Mouse (Mus musculus): ENCODE measurements around the gene Abcg1. TPM values are rescaled to one million over a fixed set of nuclear protein-coding genes. Genes with fewer than 3 reads are reported as not detected.

Gene Abcg1
- polyA plus RNA-seq, 1 experiment from 2014 or later: 10.1 TPM

DNA sequence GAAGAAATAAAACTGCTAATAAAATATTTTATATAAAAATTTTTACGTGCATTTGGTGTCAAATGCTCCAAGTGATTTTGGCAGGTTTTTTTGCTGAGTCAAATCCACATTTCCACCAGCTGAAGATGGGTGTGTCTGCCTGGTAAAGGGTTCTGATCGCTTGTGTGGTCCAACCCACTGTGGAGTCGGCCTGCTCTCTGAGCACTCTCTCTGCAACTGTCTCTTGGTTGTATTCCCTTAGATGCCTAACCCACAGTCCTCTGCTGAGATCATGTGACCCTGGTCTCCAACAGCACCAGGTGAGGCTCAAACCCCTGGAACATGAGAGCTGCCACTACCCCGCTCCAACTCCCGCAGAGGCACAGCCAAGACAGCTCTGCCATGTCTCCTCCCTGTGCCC is 60.5 kb downstream of the Abcg1 start:
- no peaks in the 10 kb centered on the region for H3K9me3 ChIP-seq (ENCODE audit: control insufficient read depth, low read length)
- 81% methylated on average over 5 of the region's 5 CpGs for WGBS
- peaks cover 7% of the 10 kb centered on the region; the same call in 1 of the 2 replicates for H3K36me3 ChIP-seq (ENCODE audit: control insufficient read depth, insufficient read depth, low read length)
- no peak overlapping the region for H3K9ac ChIP-seq (ENCODE audit: low read length)
- no peak overlapping the region for H3K4me3 ChIP-seq (ENCODE audit: control insufficient read depth in 1 of 2, insufficient read depth in 1 of 2, low read depth in 1 of 2, low read length in 2 of 2)
- H3K4me2 ChIP-seq (ENCODE audit: low read length): no peak overlapping the region
- no peaks in the 10 kb centered on the region for H3K4me1 ChIP-seq (ENCODE audit: control insufficient read depth in 2 of 2, insufficient read depth in 2 of 2, low read length in 2 of 2)
- no peaks in the 10 kb centered on the region for H3K27me3 ChIP-seq (ENCODE audit: control insufficient read depth, insufficient read depth, low read length)
- H3K27ac ChIP-seq (replicated peaks in 1 of 2; ENCODE audit: control insufficient read depth in 1 of 2, insufficient read depth in 1 of 2, low read depth in 2 of 2, low read length in 2 of 2): no peak overlapping the region
- ATAC-seq (ENCODE audit: insufficient number of reproducible peaks, insufficient read depth, low FRiP score, low read depth): no peak

GRCm38 (mm10) chr17:31119429-31119828 is 62.0 kb downstream of the Abcg1 start:
- Histone ChIP-seq H3K27ac (replicated peaks in 1 of 2; ENCODE audit: control insufficient read depth in 1 of 2, insufficient read depth in 1 of 2, low read depth in 2 of 2, low read length in 2 of 2) (no peak overlapping the region), H3K9ac (ENCODE audit: low read length) (no peak overlapping the region), H3K4me3 (ENCODE audit: control insufficient read depth in 1 of 2, insufficient read depth in 1 of 2, low read depth in 1 of 2, low read length in 2 of 2) (no peak overlapping the region), H3K4me2 (ENCODE audit: low read length) (no peak overlapping the region), H3K4me1 (ENCODE audit: control insufficient read depth in 2 of 2, insufficient read depth in 2 of 2, low read length in 2 of 2) (no peaks in the 10 kb centered on the region), H3K9me3 (ENCODE audit: control insufficient read depth, low read length) (no peaks in the 10 kb centered on the region), H3K27me3 (ENCODE audit: control insufficient read depth, insufficient read depth, low read length) (no peaks in the 10 kb centered on the region), H3K36me3 (ENCODE audit: control insufficient read depth, insufficient read depth, low read length) (0 out of 2 replicates have a peak, but pooled peaks cover 2% of the 10 kb centered on the region)
- 1% methylated on average over 7 of the region's 7 CpGs for WGBS
- ATAC-seq (ENCODE audit: insufficient number of reproducible peaks, insufficient read depth, low FRiP score, low read depth): no peak

- no peak for ATAC-seq (ENCODE audit: insufficient number of reproducible peaks, insufficient read depth, low FRiP score, low read depth)
- no peak overlapping the region for H3K4me3 ChIP-seq (ENCODE audit: control insufficient read depth in 1 of 2, insufficient read depth in 1 of 2, low read depth in 1 of 2, low read length in 2 of 2)
- WGBS: 11% methylated on average over 8 of the region's 8 CpGs
Measured at GRCm38 (mm10) chr17:31121975-31122374, 64.5 kb downstream of the Abcg1 start.

DNA sequence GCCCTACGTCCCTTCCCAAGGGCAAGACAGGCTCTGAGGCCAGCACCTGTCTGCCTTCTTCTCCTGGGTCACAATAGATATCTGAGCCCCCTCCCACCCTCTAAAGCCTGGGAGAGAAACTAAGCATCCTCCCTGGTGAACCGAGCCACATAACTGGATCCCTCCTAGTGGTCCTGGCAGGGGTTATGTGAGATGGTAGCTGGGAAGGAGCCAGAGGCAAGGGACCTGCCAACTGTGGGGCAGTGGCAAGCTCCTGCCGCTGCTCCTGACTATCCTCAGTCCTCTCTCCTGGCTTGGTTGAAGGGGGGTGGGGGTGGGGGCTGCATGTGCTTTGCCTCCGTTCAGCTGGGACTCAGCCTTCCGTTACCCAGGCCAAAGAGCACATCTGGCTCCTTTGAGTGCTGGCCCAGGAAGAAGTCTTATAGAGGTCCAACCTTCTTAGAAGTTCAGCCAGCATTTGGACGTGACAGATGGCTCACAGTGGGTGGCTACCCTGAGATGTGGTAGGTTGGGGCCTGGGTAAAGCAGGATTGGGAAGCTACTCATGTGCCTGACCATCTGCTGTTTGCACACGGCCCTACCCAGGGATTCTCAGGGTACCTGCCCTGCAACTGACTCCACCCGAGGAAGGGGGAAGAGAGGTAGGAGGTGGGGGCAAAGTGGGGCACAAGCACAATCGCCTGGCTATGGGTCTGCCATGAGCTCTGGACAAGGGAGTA is 68.2 kb downstream of the Abcg1 start:
- Histone ChIP-seq H3K9ac (ENCODE audit: low read length) (no peak overlapping the region), H3K4me2 (ENCODE audit: low read length) (no peak overlapping the region), H3K36me3 (ENCODE audit: control insufficient read depth, insufficient read depth, low read length) (no peaks in the 10 kb centered on the region), H3K4me3 (ENCODE audit: control insufficient read depth in 1 of 2, insufficient read depth in 1 of 2, low read depth in 1 of 2, low read length in 2 of 2) (no peak overlapping the region), H3K4me1 (ENCODE audit: control insufficient read depth in 2 of 2, insufficient read depth in 2 of 2, low read length in 2 of 2) (no peaks in the 10 kb centered on the region), H3K27ac (replicated peaks in 1 of 2; ENCODE audit: control insufficient read depth in 1 of 2, insufficient read depth in 1 of 2, low read depth in 2 of 2, low read length in 2 of 2) (no peak overlapping the region), H3K27me3 (ENCODE audit: control insufficient read depth, insufficient read depth, low read length) (no peaks in the 10 kb centered on the region; the same call in 1 of the 2 replicates), H3K9me3 (ENCODE audit: control insufficient read depth, low read length) (no peaks in the 10 kb centered on the region)
- 29% methylated on average over 9 of the region's 9 CpGs for WGBS
- no peak for ATAC-seq (ENCODE audit: insufficient number of reproducible peaks, insufficient read depth, low FRiP score, low read depth)

More at GRCm38 (mm10) chr17:31121975-31122374, 64.5 kb downstream of the Abcg1 start:
- no peaks in the 10 kb centered on the region for H3K27me3 ChIP-seq (ENCODE audit: control insufficient read depth, insufficient read depth, low read length)
- H3K4me2 ChIP-seq (ENCODE audit: low read length): no peak overlapping the region
- H3K9ac ChIP-seq (ENCODE audit: low read length): no peak overlapping the region
- H3K4me1 ChIP-seq (ENCODE audit: control insufficient read depth in 2 of 2, insufficient read depth in 2 of 2, low read length in 2 of 2): no peaks in the 10 kb centered on the region
- H3K9me3 ChIP-seq (ENCODE audit: control insufficient read depth, low read length): no peaks in the 10 kb centered on the region
- no peak overlapping the region for H3K27ac ChIP-seq (replicated peaks in 1 of 2; ENCODE audit: control insufficient read depth in 1 of 2, insufficient read depth in 1 of 2, low read depth in 2 of 2, low read length in 2 of 2)
- H3K36me3 ChIP-seq (ENCODE audit: control insufficient read depth, insufficient read depth, low read length): no peaks in the 10 kb centered on the region

GRCm38 (mm10) chr17:31128708-31129318 is 71.3 kb downstream of the Abcg1 start:
- no peak for ATAC-seq (ENCODE audit: insufficient number of reproducible peaks, insufficient read depth, low FRiP score, low read depth)
- Histone ChIP-seq H3K9me3 (ENCODE audit: control insufficient read depth, low read length) (no peaks in the 10 kb centered on the region), H3K4me1 (ENCODE audit: control insufficient read depth in 2 of 2, insufficient read depth in 2 of 2, low read length in 2 of 2) (no peaks in the 10 kb centered on the region), H3K4me3 (ENCODE audit: control insufficient read depth in 1 of 2, insufficient read depth in 1 of 2, low read depth in 1 of 2, low read length in 2 of 2) (no peak overlapping the region), H3K4me2 (ENCODE audit: low read length) (no peak overlapping the region), H3K27me3 (ENCODE audit: control insufficient read depth, insufficient read depth, low read length) (no peaks in the 10 kb centered on the region; the same call in 1 of the 2 replicates), H3K27ac (replicated peaks in 1 of 2; ENCODE audit: control insufficient read depth in 1 of 2, insufficient read depth in 1 of 2, low read depth in 2 of 2, low read length in 2 of 2) (no peak overlapping the region), H3K9ac (ENCODE audit: low read length) (no peak overlapping the region), H3K36me3 (ENCODE audit: control insufficient read depth, insufficient read depth, low read length) (no peaks in the 10 kb centered on the region)
- WGBS: 73% methylated on average over 9 of the region's 9 CpGs

DNA sequence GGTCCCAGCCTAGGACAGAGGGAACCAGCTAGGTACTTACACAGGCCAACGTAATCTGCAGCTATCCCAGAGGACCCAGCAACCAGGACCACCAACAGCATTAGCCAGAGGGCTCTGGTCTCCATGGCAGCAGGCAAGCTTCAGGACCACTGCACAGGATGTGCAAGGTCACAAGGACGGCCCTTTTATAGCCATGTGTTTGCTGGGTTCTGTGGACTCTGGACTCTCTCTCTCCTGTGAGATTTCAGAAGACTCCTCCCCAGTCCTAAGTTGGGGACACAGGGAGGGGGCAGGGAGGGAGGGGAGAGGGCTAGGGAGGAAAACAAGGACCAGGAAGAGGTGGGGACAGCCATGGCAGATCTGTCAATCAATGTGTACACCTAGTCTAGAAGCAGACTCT is 72.0 kb downstream of the Abcg1 start, which contains the start of gene Tff3:
TSS of gene Tff3 (minus strand) at position 195 of the 400 bp plus-strand sequence.
- no peak for ATAC-seq (ENCODE audit: insufficient number of reproducible peaks, insufficient read depth, low FRiP score, low read depth)
- Histone ChIP-seq H3K9me3 (ENCODE audit: control insufficient read depth, low read length) (no peaks in the 10 kb centered on the region), H3K27me3 (ENCODE audit: control insufficient read depth, insufficient read depth, low read length) (no peaks in the 10 kb centered on the region; the same call in 1 of the 2 replicates), H3K4me1 (ENCODE audit: control insufficient read depth in 2 of 2, insufficient read depth in 2 of 2, low read length in 2 of 2) (no peaks in the 10 kb centered on the region), H3K4me3 (ENCODE audit: control insufficient read depth in 1 of 2, insufficient read depth in 1 of 2, low read depth in 1 of 2, low read length in 2 of 2) (no peak within 1 kb of the TSS), H3K9ac (ENCODE audit: low read length) (no peak within 1 kb of the TSS), H3K27ac (replicated peaks in 1 of 2; ENCODE audit: control insufficient read depth in 1 of 2, insufficient read depth in 1 of 2, low read depth in 2 of 2, low read length in 2 of 2) (no peak within 1 kb of the TSS), H3K4me2 (ENCODE audit: low read length) (no peak within 1 kb of the TSS), H3K36me3 (ENCODE audit: control insufficient read depth, insufficient read depth, low read length) (no peaks in the 10 kb centered on the region)
- 35% methylated on average over 2 of the region's 2 CpGs for WGBS

DNA sequence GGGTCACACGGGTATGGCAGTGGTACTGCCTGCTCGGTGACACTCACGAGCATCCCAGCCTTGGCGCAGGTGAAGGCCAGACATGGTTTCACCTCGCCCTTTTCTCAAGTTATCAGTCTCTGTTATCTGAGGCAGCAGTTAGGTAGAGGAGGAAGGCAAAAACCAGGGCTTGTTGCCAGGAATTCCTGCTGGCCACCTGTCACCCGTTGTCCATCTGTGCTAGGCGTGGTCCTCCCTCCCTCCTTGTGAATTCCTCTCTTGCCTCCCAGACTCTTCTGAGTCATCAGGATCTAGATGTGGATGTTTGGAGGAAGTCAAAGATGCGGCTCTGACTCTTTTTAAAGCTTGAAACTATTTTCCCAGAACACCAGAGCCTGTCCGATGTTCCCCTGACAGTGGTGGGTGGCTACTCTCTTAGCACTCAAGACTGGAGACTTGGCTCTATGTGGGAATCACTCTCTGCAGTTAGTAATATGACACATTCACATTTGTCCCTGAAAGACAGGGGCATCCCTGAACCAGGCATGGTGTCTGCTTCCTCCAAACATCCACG is 73.9 kb downstream of the Abcg1 start:
- Histone ChIP-seq H3K4me2 (ENCODE audit: low read length) (no peak overlapping the region), H3K9ac (ENCODE audit: low read length) (no peak overlapping the region), H3K4me3 (ENCODE audit: control insufficient read depth in 1 of 2, insufficient read depth in 1 of 2, low read depth in 1 of 2, low read length in 2 of 2) (no peak overlapping the region), H3K27ac (replicated peaks in 1 of 2; ENCODE audit: control insufficient read depth in 1 of 2, insufficient read depth in 1 of 2, low read depth in 2 of 2, low read length in 2 of 2) (no peak overlapping the region), H3K9me3 (ENCODE audit: control insufficient read depth, low read length) (no peaks in the 10 kb centered on the region), H3K27me3 (ENCODE audit: control insufficient read depth, insufficient read depth, low read length) (no peaks in the 10 kb centered on the region; the same call in 1 of the 2 replicates), H3K36me3 (ENCODE audit: control insufficient read depth, insufficient read depth, low read length) (no peaks in the 10 kb centered on the region), H3K4me1 (ENCODE audit: control insufficient read depth in 2 of 2, insufficient read depth in 2 of 2, low read length in 2 of 2) (no peaks in the 10 kb centered on the region)
- no peak for ATAC-seq (ENCODE audit: insufficient number of reproducible peaks, insufficient read depth, low FRiP score, low read depth)
- 73% methylated on average over 10 of the region's 10 CpGs for WGBS
